Mouse (Mus musculus) embryonic facial prominence, embryonic 13.5 days (tissue): ENCODE measurements around the gene Peg10. TPM values are rescaled to one million over a fixed set of nuclear protein-coding genes. Genes with fewer than 3 reads are reported as not detected.
A peak's percentile ranks its signal among the peaks of the same experiment; 100 is the strongest.

ENCODE experiments used
- ATAC-seq: fragments of 200-750 bp; cut with Nextera tagmentation; 2 replicates; pipeline ENCODE4 v1.8.0; 2017; ENCODE audit warnings: low read depth; ENCODE audit not compliant: insufficient number of reproducible peaks, insufficient read depth, low FRiP score, low TSS enrichment
- H3K27ac ChIP-seq: fragments of 300-500 bp; sonication (generic); 2 replicates; pipeline ENCODE4 v1.5.1; 2015; ENCODE audit warnings: moderate library complexity, mild to moderate bottlenecking, inconsistent platforms
- H3K27me3 ChIP-seq: fragments of 300-500 bp; sonication (generic); 2 replicates; pipeline ENCODE4 v1.6.1; 2015; ENCODE audit warnings: mild to moderate bottlenecking, inconsistent platforms
- H3K36me3 ChIP-seq: fragments of 300-500 bp; sonication (generic); 2 replicates; pipeline ENCODE4 v1.6.1; 2015; ENCODE audit warnings: mild to moderate bottlenecking, inconsistent platforms
- H3K4me1 ChIP-seq: fragments of 300-500 bp; sonication (generic); 2 replicates; pipeline ENCODE4 v1.6.1; 2015; ENCODE audit warnings: inconsistent platforms
- H3K4me2 ChIP-seq: fragments of 300-500 bp; sonication (generic); 2 replicates; pipeline ENCODE4 v1.6.1; 2015; ENCODE audit warnings: moderate library complexity, mild to moderate bottlenecking, inconsistent platforms
- H3K4me3 ChIP-seq: fragments of 300-500 bp; sonication (generic); 2 replicates; pipeline ENCODE4 v1.5.1; 2015; ENCODE audit warnings: mild to moderate bottlenecking, inconsistent platforms
- H3K9ac ChIP-seq: fragments of 300-500 bp; sonication (generic); 2 replicates; pipeline ENCODE4 v1.6.1; 2015; ENCODE audit warnings: mild to moderate bottlenecking, inconsistent platforms
- H3K9me3 ChIP-seq: fragments of 300-500 bp; sonication (generic); 2 replicates; pipeline ENCODE4 v1.6.1; 2016; ENCODE audit warnings: inconsistent platforms
- WGBS: fragments of 180-500 bp; shearing (Covaris S2); methylation state at CpG from one replicate; pipeline ENCODE4 v1.1.7; 2015; ENCODE audit warnings: mixed read lengths; 5-methylcytosine and 5-hydroxymethylcytosine counted together
- polyA plus RNA-seq: library from polyadenylated mRNA; unstranded; fragments of >200 nt; fragmentation: Nextera tagmentation; extraction: Ambion mirVana; gene quantifications from 2 replicates; pipeline ENCODE4 v1.2.1, GENCODE M21; 2015

Peg10 gene
- 7.6 and 7.8 TPM in 2 replicates for polyA plus RNA-seq

DNA sequence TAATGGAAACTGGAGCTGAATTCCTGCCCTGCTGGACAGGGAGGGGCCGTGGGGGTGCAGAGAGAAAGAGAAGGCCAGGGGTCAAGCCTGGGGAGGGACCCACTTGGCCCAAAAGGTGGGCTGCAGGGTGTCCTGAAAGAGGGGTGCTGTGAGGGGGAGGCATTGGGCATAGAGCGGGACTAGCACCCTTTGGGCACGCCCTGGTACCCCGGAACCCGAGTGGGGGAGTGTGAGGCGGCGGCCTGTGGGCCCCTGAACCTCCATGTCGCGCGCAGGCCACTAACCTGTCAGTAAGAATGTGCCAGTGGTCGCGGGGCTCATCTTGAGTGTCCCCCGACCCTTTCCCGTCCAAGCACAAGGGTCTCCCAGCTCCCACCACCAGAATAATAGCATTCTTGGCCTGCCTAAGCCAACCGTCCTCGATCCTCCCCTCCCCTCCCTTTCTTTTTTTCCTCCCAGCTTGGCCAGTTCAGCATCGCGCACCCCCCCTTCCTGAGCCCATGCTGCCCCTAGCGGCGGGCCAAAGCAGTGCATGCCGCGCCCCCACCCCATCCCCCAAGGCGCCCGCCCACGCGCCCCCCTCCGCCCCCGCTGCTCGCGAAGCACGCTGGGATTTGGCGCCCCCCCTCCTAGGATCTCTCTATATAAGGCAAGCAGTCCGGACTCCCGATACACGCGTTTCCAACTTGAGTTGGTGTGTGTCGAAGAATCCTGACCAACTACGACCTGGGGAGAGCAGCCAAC is at the start of gene Peg10, which contains the start of gene Sgce:
Peg10 (plus strand) TSS at position 611 of the 744 bp plus-strand sequence.
Sgce (minus strand) TSS at position 512 of the 744 bp plus-strand sequence.
- peak; percentile 41 for ATAC-seq
- Histone ChIP-seq H3K27ac (peak within 1 kb of the TSS; percentile 80), H3K9me3 (peaks cover 23% of the 10 kb centered on the region), H3K9ac (peak within 1 kb of the TSS; percentile 74), H3K4me1 (no peaks in the 10 kb centered on the region), H3K4me3 (peak within 1 kb of the TSS; percentile 53), H3K27me3 (no peaks in the 10 kb centered on the region), H3K36me3 (no peaks in the 10 kb centered on the region), H3K4me2 (peak within 1 kb of the TSS; percentile 58)
- WGBS = 55% methylated on average over 38 of the region's 38 CpGs

DNA sequence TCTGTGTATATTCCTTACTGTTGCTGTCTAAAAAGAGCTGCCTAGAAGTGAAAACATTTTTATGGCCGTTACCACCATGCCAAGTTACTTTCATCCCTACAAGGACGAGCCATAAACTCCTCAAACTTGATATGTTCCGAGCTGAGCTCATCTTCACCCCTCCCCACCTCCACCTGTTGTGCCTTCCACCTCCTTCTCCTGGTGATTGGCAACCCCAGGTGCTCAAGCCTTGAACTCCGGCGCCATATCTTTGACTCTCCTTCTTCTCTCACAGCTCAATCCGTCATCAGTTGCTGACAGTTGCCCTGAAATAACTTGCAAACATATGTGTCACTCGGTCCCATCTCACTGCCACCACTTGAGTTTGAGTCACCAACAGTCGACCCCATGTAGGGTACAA is 45.5 kb upstream of the Peg10 start:
- Histone ChIP-seq H3K36me3 (peaks cover 6% of the 10 kb centered on the region; the same call in 1 of the 2 replicates), H3K4me3 (no peak overlapping the region), H3K4me1 (no peaks in the 10 kb centered on the region), H3K9ac (no peak overlapping the region), H3K4me2 (no peak overlapping the region), H3K27me3 (no peaks in the 10 kb centered on the region), H3K9me3 (0 out of 2 replicates have a peak, but pooled peaks cover 2% of the 10 kb centered on the region), H3K27ac (no peak overlapping the region)
- ATAC-seq = no peak
- WGBS = 84% methylated on average over 8 of the region's 8 CpGs

DNA sequence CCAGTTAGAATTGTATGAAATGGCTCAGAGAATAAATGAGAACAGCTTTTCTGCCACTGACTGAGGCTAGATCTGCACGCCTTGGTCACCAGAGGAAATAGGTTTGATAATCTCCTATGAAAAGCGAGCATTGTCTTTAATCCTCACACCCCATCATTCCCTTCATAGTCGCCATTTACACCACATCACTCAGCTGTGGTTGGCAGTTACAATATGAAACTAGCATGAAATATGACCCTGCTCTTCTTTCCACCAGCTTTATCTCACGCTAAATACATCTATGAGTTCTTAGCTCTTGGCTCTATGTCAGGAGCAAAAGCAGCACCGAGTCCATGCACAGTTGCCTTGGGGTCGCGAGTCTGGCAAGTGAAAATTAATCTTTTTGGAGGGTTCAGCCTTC is 43.2 kb upstream of the Peg10 start:
- Histone ChIP-seq H3K36me3 (peaks cover 6% of the 10 kb centered on the region; the same call in 1 of the 2 replicates), H3K27ac (no peak overlapping the region), H3K4me1 (no peaks in the 10 kb centered on the region), H3K9me3 (no peaks in the 10 kb centered on the region), H3K9ac (no peak overlapping the region), H3K4me3 (no peak overlapping the region), H3K27me3 (no peaks in the 10 kb centered on the region), H3K4me2 (no peak overlapping the region)
- ATAC-seq = no peak
- WGBS = 65% methylated on average over 7 of the region's 7 CpGs

DNA sequence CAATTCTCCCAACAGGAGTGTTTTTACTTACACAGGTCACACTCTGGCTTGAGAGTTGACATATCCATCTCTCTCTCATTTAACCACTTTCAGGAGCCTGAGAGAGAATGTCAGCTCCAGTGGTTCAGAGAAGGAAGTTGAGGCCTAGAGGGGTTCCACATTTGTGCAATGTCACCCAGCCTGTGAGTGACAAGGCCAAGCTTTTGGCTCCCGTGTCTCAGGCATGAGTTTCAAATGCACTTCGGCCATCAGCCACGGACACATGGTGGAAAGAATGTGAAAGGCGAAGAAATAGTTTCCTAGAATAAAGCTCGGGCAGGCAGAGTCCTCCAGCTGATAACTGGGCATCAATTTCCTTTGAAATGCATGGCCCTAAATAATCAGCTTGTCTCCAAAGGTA is 40.7 kb upstream of the Peg10 start:
- no peak overlapping the region for H3K9ac ChIP-seq
- no peaks in the 10 kb centered on the region for H3K4me1 ChIP-seq
- H3K27ac ChIP-seq = no peak overlapping the region
- H3K4me2 ChIP-seq = no peak overlapping the region
- no peak overlapping the region for H3K4me3 ChIP-seq
- peaks cover 11% of the 10 kb centered on the region for H3K36me3 ChIP-seq
- ATAC-seq = no peak
- H3K27me3 ChIP-seq = no peaks in the 10 kb centered on the region
- no peaks in the 10 kb centered on the region for H3K9me3 ChIP-seq
- WGBS = 80% methylated on average over 5 of the region's 5 CpGs

DNA sequence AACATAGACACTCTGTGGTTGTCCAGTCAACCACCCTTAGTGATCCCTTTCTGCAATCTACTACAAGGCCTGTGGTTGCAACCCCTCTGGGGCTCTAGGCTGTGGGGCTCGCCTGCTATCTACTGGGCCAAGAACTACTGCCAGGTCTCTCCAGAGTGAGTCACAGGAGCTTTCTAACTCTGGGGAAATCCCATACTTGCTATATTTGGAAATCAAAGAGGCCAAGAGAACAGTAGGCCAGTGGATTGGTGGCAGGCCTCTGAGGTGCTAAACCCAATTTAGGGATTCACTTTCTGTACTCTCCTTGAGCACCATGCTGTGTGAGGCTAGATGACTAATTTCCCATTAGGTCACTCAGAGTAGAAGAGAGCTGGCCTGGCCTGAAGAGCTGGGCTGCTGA is 38.1 kb upstream of the Peg10 start:
- H3K9ac ChIP-seq = no peak overlapping the region
- ATAC-seq = no peak
- 95% methylated on average over 1 of the region's 1 CpGs for WGBS
- no peaks in the 10 kb centered on the region for H3K9me3 ChIP-seq
- H3K4me2 ChIP-seq = no peak overlapping the region
- H3K36me3 ChIP-seq = peaks cover 9% of the 10 kb centered on the region; the same call in 1 of the 2 replicates
- no peak overlapping the region for H3K27ac ChIP-seq
- no peak overlapping the region for H3K4me3 ChIP-seq
- H3K27me3 ChIP-seq = no peaks in the 10 kb centered on the region
- no peaks in the 10 kb centered on the region for H3K4me1 ChIP-seq

DNA sequence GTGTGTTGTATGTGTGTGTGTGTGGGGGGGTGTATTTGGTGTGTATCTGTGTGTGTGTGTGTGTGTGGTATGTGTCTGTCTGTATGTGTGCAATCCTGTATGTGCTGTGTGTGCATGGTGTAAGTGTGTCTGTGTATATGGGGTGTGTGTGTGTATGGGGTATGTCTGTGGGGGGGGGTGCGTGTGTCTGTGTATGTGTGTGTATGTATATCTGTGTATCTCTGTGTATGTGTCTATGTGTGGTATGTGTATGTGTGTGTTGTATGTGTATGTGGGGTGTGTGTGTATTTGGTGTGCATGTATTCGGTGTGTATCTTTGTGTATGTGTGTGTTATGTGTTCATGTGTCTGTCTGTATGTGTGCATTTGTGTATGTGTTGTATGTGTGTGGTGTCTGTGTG is 30.9 kb upstream of the Peg10 start:
- Histone ChIP-seq H3K36me3 (no peaks in the 10 kb centered on the region), H3K9ac (no peak overlapping the region), H3K27me3 (no peaks in the 10 kb centered on the region), H3K4me3 (no peak overlapping the region), H3K9me3 (no peaks in the 10 kb centered on the region), H3K27ac (no peak overlapping the region), H3K4me1 (no peaks in the 10 kb centered on the region), H3K4me2 (no peak overlapping the region)
- WGBS = 96% methylated on average over 2 of the region's 2 CpGs
- ATAC-seq = no peak

DNA sequence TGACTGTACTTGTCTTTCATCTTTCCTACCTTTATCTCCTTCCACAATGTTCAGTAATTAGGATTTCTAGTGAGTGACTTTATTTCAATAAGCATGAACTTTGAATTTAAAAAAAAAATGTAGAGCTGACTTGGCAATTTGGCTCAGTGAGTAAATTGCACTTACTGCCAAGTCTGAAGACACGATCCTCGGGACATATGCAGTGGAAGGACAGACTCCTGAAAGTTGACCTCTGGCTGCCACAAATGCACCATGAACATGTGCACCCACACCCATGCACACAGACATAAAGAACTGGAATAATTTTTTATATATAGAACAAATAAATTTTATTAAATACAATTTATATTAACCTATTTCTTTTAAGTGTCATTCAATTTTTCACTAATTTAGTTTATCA is 29.8 kb upstream of the Peg10 start:
- no peak for ATAC-seq
- Histone ChIP-seq H3K9ac (no peak overlapping the region), H3K4me2 (no peak overlapping the region), H3K4me1 (no peaks in the 10 kb centered on the region), H3K27me3 (no peaks in the 10 kb centered on the region), H3K27ac (no peak overlapping the region), H3K9me3 (no peaks in the 10 kb centered on the region), H3K4me3 (no peak overlapping the region), H3K36me3 (no peaks in the 10 kb centered on the region)
- WGBS = 73% methylated on average over 2 of the region's 2 CpGs

DNA sequence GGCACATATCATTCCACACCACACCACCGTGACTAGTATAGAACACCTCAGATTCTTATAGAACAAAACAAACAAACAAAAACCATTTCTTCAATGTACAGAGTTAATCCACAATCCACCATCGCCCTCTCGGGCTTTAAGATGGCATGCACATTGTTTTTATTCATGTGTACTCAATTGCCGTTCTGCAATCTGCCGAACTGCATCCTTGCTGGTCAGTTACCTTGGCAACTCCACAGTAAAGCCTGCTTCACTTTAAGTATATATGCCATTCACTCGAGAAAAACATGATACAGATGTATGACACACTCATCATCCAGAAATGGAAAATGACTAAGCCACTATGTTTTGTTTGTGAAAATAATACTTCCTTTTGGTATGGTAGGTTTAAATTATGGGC is 25.0 kb upstream of the Peg10 start:
- H3K4me1 ChIP-seq = peaks cover 6% of the 10 kb centered on the region
- H3K4me2 ChIP-seq = no peak overlapping the region
- H3K9ac ChIP-seq = no peak overlapping the region
- no peak overlapping the region for H3K27ac ChIP-seq
- no peak for ATAC-seq
- H3K9me3 ChIP-seq = no peaks in the 10 kb centered on the region
- no peak overlapping the region for H3K4me3 ChIP-seq
- H3K36me3 ChIP-seq = no peaks in the 10 kb centered on the region
- 58% methylated on average over 6 of the region's 6 CpGs for whole genome bisulfite sequencing
- no peaks in the 10 kb centered on the region for H3K27me3 ChIP-seq

DNA sequence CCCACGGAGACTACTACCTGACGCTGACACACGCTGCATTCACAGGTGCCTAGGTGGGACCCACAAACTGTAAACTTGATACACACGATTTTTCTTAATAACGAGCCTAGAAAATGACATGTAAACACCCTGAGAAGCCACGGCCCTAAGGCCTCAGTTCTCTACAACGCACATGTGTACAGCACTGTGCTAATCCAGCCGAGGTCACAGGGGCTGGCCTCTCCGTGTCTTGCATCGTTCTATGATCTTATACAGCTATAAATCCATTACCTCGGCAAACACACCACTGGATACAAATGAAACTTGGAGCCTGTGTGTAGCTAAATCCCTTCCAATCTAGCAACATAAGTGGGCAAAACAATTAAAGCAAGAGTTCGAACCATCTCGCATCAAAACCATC is 24.4 kb upstream of the Peg10 start:
- Histone ChIP-seq H3K36me3 (no peaks in the 10 kb centered on the region), H3K27me3 (no peaks in the 10 kb centered on the region), H3K9me3 (no peaks in the 10 kb centered on the region), H3K4me1 (peaks cover 6% of the 10 kb centered on the region), H3K4me3 (no peak overlapping the region), H3K4me2 (no peak overlapping the region), H3K9ac (no peak overlapping the region), H3K27ac (no peak overlapping the region)
- 84% methylated on average over 13 of the region's 13 CpGs for WGBS
- no peak for ATAC-seq

DNA sequence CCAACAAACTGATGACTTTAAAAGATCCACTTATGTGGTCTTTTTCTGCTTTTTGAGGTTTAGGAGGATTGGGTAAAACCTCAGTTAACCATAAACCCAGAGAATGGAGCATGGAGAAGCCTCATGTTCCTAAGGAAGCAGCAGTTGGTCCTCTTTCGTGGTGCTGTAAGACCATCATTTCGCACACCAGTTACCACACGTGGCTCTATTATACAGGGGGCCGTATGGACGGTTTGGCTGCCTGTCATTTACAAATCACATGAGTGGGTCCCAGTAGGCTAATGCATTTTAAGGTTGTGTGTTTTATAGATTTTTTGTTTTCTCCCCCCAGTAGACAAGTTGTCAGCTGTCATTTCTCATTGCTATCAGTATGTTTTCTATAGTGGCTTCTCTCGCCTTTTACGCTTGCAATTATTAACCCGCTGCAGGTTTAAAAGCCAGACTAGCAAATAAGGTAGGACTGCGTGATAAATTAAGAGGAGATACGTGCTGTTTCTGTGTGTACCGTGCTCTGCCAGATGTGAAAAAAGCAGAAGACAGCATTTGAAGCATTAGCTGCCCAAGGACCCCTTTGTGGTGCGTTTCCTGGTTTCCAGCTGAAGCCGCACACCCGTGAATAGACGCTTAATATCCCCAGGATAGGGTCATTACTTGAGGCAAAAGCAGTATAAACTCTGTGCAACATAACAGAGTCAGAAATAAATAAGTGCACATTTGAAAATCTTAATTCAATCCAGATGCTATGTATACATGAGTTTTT is 22.9 kb upstream of the Peg10 start:
- Histone ChIP-seq H3K4me2 (peak overlapping the region; percentile 30), H3K4me1 (peaks cover 6% of the 10 kb centered on the region), H3K27ac (no peak overlapping the region), H3K9me3 (no peaks in the 10 kb centered on the region), H3K27me3 (no peaks in the 10 kb centered on the region), H3K36me3 (no peaks in the 10 kb centered on the region), H3K9ac (no peak overlapping the region), H3K4me3 (no peak overlapping the region)
- no peak for ATAC-seq
- WGBS = 46% methylated on average over 15 of the region's 15 CpGs

DNA sequence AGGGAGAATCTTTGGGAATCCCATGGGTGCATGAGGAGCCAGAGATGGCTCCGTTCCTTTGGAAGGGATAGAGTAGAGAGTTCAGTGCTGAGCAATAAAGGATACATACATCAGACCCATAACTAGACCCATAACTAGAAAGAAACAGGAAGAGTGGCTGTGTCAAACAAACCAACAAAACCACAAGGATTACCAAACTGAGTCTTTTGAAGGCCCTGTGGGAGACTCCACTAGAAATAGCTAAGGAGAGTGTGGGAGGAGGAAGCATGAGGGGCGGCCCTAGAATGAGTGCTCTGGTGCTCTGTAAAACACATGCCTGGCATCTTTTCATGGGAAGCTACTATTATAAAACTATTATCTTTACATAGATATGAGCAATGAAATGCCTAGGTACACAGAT is 18.8 kb upstream of the Peg10 start:
- H3K36me3 ChIP-seq = no peaks in the 10 kb centered on the region
- H3K9ac ChIP-seq = no peak overlapping the region
- ATAC-seq = no peak
- H3K9me3 ChIP-seq = no peaks in the 10 kb centered on the region
- H3K27ac ChIP-seq = no peak overlapping the region
- H3K4me1 ChIP-seq = peaks cover 14% of the 10 kb centered on the region
- H3K27me3 ChIP-seq = no peaks in the 10 kb centered on the region
- 78% methylated on average over 2 of the region's 2 CpGs for WGBS
- H3K4me3 ChIP-seq = no peak overlapping the region
- no peak overlapping the region for H3K4me2 ChIP-seq

DNA sequence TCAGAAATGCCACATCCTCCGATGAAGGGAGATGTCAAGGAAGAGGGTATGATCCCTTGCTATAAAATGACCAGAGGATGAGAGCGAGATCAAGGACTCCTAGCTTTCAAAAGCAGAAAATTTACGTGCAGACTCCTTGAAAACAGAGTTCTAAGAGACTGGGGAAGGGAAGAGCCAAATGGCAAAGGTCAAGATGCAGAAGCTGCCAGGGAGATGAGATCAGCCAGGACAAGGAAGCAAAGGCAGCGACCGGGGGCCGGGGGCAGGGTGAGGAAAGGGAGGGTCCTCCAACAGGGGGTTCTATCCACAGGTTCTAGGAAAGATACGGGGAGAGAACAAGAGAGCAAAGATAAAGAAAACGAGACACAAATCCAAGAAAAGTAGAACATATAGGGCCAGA is 15.4 kb upstream of the Peg10 start:
- Histone ChIP-seq H3K27me3 (no peaks in the 10 kb centered on the region), H3K27ac (no peak overlapping the region), H3K4me2 (no peak overlapping the region), H3K36me3 (no peaks in the 10 kb centered on the region), H3K9me3 (no peaks in the 10 kb centered on the region), H3K4me3 (no peak overlapping the region), H3K9ac (no peak overlapping the region), H3K4me1 (0 out of 2 replicates have a peak, but pooled peaks cover 8% of the 10 kb centered on the region)
- ATAC-seq = no peak
- WGBS = 61% methylated on average over 8 of the region's 8 CpGs
